Mouse (Mus musculus): ENCODE results near the gene Glt8d2. TPM values are rescaled to one million over a fixed set of nuclear protein-coding genes. Genes with fewer than 3 reads are reported as not detected.

Glt8d2 gene
- total and polyA plus RNA-seq, 2 experiments from 2014 or later: 2.8 to 6.6 TPM

DNA sequence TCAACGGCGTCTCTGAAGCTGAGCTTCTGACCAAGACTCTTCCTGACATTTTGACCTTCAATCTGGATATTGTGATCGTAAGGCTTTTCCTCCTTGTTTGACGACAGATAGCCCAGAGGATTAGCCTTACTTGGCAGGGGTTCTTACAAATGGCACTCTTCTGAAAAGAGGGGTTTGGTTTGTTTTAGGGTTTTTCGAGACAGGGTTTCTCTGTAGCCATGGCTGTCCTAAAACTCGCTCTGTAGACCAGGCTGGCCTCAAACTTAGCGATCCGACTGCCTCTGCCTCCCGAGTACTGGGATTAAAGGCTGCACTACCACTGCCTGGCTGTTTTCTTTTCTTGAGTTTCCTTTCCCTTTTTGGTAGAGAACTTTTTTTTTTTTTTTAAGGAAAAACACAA, 49.0 kb downstream of the Glt8d2 start:
- Histone ChIP-seq H3K27me3 (ENCODE audit: control insufficient read depth, insufficient read depth, low read length) (no peaks in the 10 kb centered on the region), H3K36me3 (replicated peaks; ENCODE audit: control insufficient read depth, insufficient read depth, low read length) (peaks cover 62% of the 10 kb centered on the region), H3K9ac (replicated peaks; ENCODE audit: low read depth, low read length) (no peak overlapping the region), H3K4me2 (ENCODE audit: low read depth, low read length) (no peak overlapping the region), H3K4me3 (ENCODE audit: low read depth, low read length) (no peak overlapping the region), H3K27ac (ENCODE audit: low read depth) (no peak overlapping the region), H3K4me1 (ENCODE audit: control insufficient read depth, insufficient read depth) (0 out of 2 replicates have a peak, but pooled peaks cover 3% of the 10 kb centered on the region), H3K9me3 (replicated peaks; ENCODE audit: control insufficient read depth, low read length) (no peaks in the 10 kb centered on the region)
- ATAC-seq (ENCODE audit: insufficient read depth, low read depth) (no peak), DNase-seq (ENCODE audit: low spot score) (no peak)
- whole genome bisulfite sequencing: 89% methylated on average over 7 of the region's 9 CpGs
- TF ChIP-seq EP300 (IDR thresholded peaks at IDR 0.05; ENCODE audit: low read depth): no peak
- TF ChIP-seq CTCF (IDR thresholded peaks at IDR 0.05; ENCODE audit: low read depth): no peak

DNA sequence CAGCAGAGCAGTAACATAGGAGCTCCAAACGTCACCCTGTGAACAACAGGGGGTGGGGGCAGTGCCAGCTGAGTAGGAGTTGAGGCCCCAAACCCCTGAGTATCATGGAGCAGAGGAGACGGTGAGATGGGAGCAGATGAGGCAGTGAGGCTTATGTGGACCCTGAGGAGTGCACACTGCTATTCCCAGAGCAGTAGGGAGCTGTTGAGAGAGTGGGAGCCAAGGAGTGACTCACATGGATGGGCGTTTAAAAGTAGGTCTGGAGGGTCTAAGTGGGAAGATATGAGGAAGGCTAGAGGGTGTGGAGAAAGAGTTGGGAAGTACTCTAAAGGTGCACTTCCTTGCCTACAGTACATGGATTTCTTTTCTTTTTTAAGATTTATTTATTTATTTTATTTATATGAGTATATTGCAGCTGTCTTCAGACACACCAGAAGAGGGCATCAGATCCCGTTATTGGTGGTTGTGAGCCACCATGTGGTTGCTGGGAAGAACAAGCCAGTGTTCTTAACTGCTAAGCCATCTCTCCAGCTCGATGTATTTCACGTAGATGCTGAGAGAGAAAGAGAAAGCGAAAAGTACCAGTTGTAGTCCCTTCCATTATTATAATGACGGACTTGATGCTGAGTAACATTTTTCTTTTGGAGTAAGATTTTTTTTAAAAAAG, 51.3 kb downstream of the Glt8d2 start:
- Histone ChIP-seq H3K9me3 (replicated peaks; ENCODE audit: control insufficient read depth, low read length) (no peaks in the 10 kb centered on the region), H3K4me3 (ENCODE audit: low read depth, low read length) (no peak overlapping the region), H3K27me3 (ENCODE audit: control insufficient read depth, insufficient read depth, low read length) (no peaks in the 10 kb centered on the region), H3K36me3 (replicated peaks; ENCODE audit: control insufficient read depth, insufficient read depth, low read length) (peaks cover 46% of the 10 kb centered on the region), H3K4me1 (ENCODE audit: control insufficient read depth, insufficient read depth) (0 out of 2 replicates have a peak, but pooled peaks cover 3% of the 10 kb centered on the region), H3K27ac (ENCODE audit: low read depth) (no peak overlapping the region), H3K4me2 (ENCODE audit: low read depth, low read length) (no peak overlapping the region), H3K9ac (replicated peaks; ENCODE audit: low read depth, low read length) (no peak overlapping the region)
- no peak for TF ChIP-seq EP300 (IDR thresholded peaks at IDR 0.05; ENCODE audit: low read depth)
- TF ChIP-seq CTCF (IDR thresholded peaks at IDR 0.05; ENCODE audit: low read depth): no peak
- DNase-seq (ENCODE audit: low spot score) (no peak), ATAC-seq (ENCODE audit: insufficient read depth, low read depth) (no peak)
- WGBS: 91% methylated on average over 8 of the region's 8 CpGs

DNA sequence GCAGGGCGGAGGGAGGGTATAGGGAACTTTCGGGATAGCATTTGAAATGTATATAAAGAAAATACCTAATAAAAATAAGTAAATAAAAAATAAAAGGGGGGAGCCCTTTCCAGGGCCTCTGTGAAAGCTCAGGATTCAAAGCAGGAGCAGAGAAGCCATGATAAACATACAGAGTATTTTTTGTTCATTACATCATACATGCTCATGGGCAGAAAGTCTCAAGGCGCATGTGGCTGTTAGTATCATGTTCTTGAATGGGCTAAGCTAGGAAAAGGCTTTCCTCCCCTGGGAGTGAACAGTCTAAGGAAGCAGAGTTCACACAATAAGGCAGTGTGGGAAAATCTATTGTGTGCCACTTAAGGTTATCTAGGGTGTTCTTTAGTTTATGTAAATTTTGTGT, 54.1 kb downstream of the Glt8d2 start:
- 85% methylated on average over 3 of the region's 3 CpGs for WGBS
- H3K27ac ChIP-seq (ENCODE audit: low read depth): no peak overlapping the region
- no peak overlapping the region for H3K4me2 ChIP-seq (ENCODE audit: low read depth, low read length)
- no peaks in the 10 kb centered on the region for H3K9me3 ChIP-seq (replicated peaks; ENCODE audit: control insufficient read depth, low read length)
- H3K9ac ChIP-seq (replicated peaks; ENCODE audit: low read depth, low read length): no peak overlapping the region
- no peak for TF ChIP-seq CTCF (IDR thresholded peaks at IDR 0.05; ENCODE audit: low read depth)
- TF ChIP-seq EP300 (IDR thresholded peaks at IDR 0.05; ENCODE audit: low read depth): no peak
- H3K4me1 ChIP-seq (ENCODE audit: control insufficient read depth, insufficient read depth): 0 out of 2 replicates have a peak, but pooled peaks cover 3% of the 10 kb centered on the region
- H3K4me3 ChIP-seq (ENCODE audit: low read depth, low read length): no peak overlapping the region
- ATAC-seq (ENCODE audit: insufficient read depth, low read depth) (no peak), DNase-seq (ENCODE audit: low spot score) (no peak)
- H3K36me3 ChIP-seq (replicated peaks; ENCODE audit: control insufficient read depth, insufficient read depth, low read length): peaks cover 42% of the 10 kb centered on the region
- H3K27me3 ChIP-seq (ENCODE audit: control insufficient read depth, insufficient read depth, low read length): no peaks in the 10 kb centered on the region

DNA sequence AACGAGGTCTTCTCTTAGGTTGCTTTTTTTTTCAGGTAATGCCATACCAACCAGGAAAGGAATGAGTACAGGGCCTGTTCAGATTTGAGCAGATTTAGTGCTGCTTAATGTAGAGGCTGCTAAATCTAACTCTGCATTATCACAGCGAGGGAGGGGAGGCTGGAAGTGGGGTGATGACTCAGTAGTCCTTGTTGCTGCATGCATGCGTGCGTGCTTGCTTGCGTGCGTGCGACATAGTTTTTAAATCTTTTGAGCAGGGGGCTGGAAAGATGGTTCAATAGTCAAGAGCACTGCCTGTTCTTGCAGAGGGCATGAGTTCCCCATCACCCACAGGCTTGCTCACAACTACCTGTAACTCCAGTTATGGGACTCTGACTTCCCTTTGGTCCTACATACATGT, 56.1 kb downstream of the Glt8d2 start:
- Histone ChIP-seq H3K9me3 (replicated peaks; ENCODE audit: control insufficient read depth, low read length) (no peaks in the 10 kb centered on the region), H3K4me3 (ENCODE audit: low read depth, low read length) (no peak overlapping the region), H3K4me2 (ENCODE audit: low read depth, low read length) (no peak overlapping the region), H3K4me1 (ENCODE audit: control insufficient read depth, insufficient read depth) (peaks cover 9% of the 10 kb centered on the region), H3K27ac (ENCODE audit: low read depth) (no peak overlapping the region), H3K9ac (replicated peaks; ENCODE audit: low read depth, low read length) (no peak overlapping the region), H3K27me3 (ENCODE audit: control insufficient read depth, insufficient read depth, low read length) (no peaks in the 10 kb centered on the region), H3K36me3 (replicated peaks; ENCODE audit: control insufficient read depth, insufficient read depth, low read length) (peaks cover 24% of the 10 kb centered on the region)
- DNase-seq (ENCODE audit: low spot score): no peak
- no peak for TF ChIP-seq CTCF (IDR thresholded peaks at IDR 0.05; ENCODE audit: low read depth)
- no peak for TF ChIP-seq EP300 (IDR thresholded peaks at IDR 0.05; ENCODE audit: low read depth)
- no peak for ATAC-seq (ENCODE audit: insufficient read depth, low read depth)
- WGBS: 95% methylated on average over 7 of the region's 7 CpGs

DNA sequence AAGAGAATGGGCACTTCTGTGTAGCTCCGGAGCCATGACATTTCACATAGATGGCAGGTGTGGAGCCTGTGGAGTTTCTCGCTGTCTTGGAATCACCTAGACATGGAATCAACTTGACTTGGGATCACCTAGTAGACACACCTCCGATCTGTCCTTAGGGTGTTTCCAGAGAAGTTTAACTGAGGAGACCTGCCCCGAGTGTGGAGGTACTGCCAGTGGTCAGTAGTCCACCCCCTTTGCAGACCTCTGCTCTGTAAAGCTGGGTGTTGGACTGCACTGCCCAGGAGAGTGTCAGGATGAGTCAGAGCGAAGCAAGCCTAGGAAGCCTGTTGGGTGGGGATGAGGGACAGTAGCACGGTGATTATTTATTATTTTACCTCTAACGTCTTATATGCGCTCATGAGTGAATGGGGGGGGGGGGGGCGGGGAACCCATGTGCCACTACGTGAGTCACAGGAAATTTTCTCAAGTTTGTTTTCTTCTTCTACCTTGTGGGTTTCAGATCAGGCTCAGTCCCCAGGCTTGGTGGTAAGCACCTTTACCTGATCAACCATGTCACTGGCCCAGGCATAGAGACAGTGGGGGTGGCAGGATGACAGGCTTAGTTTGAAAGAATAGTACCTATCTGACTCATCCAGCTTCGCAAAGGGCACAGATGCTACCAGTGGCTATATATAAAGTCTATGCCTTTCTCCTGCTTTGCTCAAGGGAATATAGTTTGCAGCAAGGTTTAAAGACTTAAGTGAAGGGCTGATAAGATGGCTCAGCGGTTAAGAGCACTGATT, 57.8 kb downstream of the Glt8d2 start:
- WGBS: 94% methylated on average over 12 of the region's 12 CpGs
- Histone ChIP-seq H3K9ac (replicated peaks; ENCODE audit: low read depth, low read length) (no peak overlapping the region), H3K9me3 (replicated peaks; ENCODE audit: control insufficient read depth, low read length) (no peaks in the 10 kb centered on the region), H3K4me3 (ENCODE audit: low read depth, low read length) (no peak overlapping the region), H3K27me3 (ENCODE audit: control insufficient read depth, insufficient read depth, low read length) (no peaks in the 10 kb centered on the region), H3K27ac (ENCODE audit: low read depth) (no peak overlapping the region), H3K4me2 (ENCODE audit: low read depth, low read length) (no peak overlapping the region), H3K4me1 (ENCODE audit: control insufficient read depth, insufficient read depth) (peaks cover 13% of the 10 kb centered on the region), H3K36me3 (replicated peaks; ENCODE audit: control insufficient read depth, insufficient read depth, low read length) (peaks cover 15% of the 10 kb centered on the region; the same call in 1 of the 2 replicates)
- ATAC-seq (ENCODE audit: insufficient read depth, low read depth) (no peak), DNase-seq (ENCODE audit: low spot score) (no peak)
- TF ChIP-seq CTCF (IDR thresholded peaks at IDR 0.05; ENCODE audit: low read depth): no peak
- TF ChIP-seq EP300 (IDR thresholded peaks at IDR 0.05; ENCODE audit: low read depth): no peak

All from heart, postnatal 0 days (tissue).